In genomic region chr2:140497688-140498087, GRCm38 (mm10) we compare ENCODE assay signal across 13 mouse cellular contexts.
A peak's percentile ranks its signal among the peaks of the same experiment; 100 is the strongest.
DNase-seq lines count a peak whose midpoint lies in the region; ATAC-seq and TF ChIP-seq lines count a peak whose summit lies in the region.
"Had no signal": no experiment of that assay in that cellular context is flagged by ENCODE, and none has a peak within 500 bp of the region (broad histone marks: within the 10 kb centered on the region; RNA-seq: fewer than 3 reads in every experiment).

No protein-coding gene starts in this region.

- peak; percentile 53 for DNase-seq in forebrain, embryonic 14.5 days (ENCODE audit: low spot score)
- DNase-seq in forebrain, embryonic 10.5 days (ENCODE audit: extremely low spot score, low spot score): no peak
- DNase-seq in lung, postnatal 14 days: no peak
- DNase-seq in brain, embryonic 14.5 days (ENCODE audit: low read depth): peak; percentile 71
- peak; percentile 13 to 23 for DNase-seq in left cerebral cortex, postnatal 36 days (ENCODE audit: low spot score in 2 of 2)
- no peak for DNase-seq in retina, postnatal 1 day
- no peak for DNase-seq in thymus, postnatal 10 days (ENCODE audit: low spot score in 2 of 2)
- DNase-seq: kidney, postnatal 14 days; thymus, postnatal 4 days had no signal

- H3K9me3 ChIP-seq in forebrain, embryonic 14.5 days (replicated peaks; ENCODE audit: control insufficient read depth, low read length): no peaks in the 10 kb centered on the region
- no peaks in the 10 kb centered on the region for H3K9me3 ChIP-seq in forebrain, embryonic 10.5 days
- H3K9me3 ChIP-seq in lung, embryonic 16.5 days (ENCODE audit: control insufficient read depth, low read length): no peaks in the 10 kb centered on the region

- no peak for TF ChIP-seq CTCF in brain, embryonic 14.5 days (IDR thresholded peaks at IDR 0.05; ENCODE audit: borderline replicate concordance, extremely low read depth, insufficient read depth, insufficient read length)

- no peaks in the 10 kb centered on the region for H3K36me3 ChIP-seq in forebrain, embryonic 14.5 days (ENCODE audit: control insufficient read depth, insufficient read depth, low read length)
- no peaks in the 10 kb centered on the region for H3K36me3 ChIP-seq in forebrain, embryonic 10.5 days (replicated peaks)
- H3K36me3 ChIP-seq in lung, embryonic 16.5 days (ENCODE audit: control insufficient read depth, insufficient read depth, low read length): no peaks in the 10 kb centered on the region

- no peaks in the 10 kb centered on the region for H3K27me3 ChIP-seq in forebrain, embryonic 14.5 days (replicated peaks; ENCODE audit: control insufficient read depth, insufficient read depth, low read length)
- H3K27me3 ChIP-seq in forebrain, embryonic 10.5 days (ENCODE audit: poor library complexity, severe bottlenecking): no peaks in the 10 kb centered on the region
- H3K27me3 ChIP-seq in lung, embryonic 16.5 days (ENCODE audit: control insufficient read depth, insufficient read depth, low read depth, low read length): no peaks in the 10 kb centered on the region

- WGBS in forebrain, embryonic 14.5 days: 62% methylated on average over 3 of the region's 3 CpGs
- 92% methylated on average over 3 of the region's 3 CpGs for WGBS in forebrain, embryonic 10.5 days
- WGBS in lung, embryonic 16.5 days: 44% methylated on average over 3 of the region's 3 CpGs

- no peak overlapping the region for H3K9ac ChIP-seq in forebrain, embryonic 14.5 days (ENCODE audit: low read length)
- H3K9ac ChIP-seq in lung, embryonic 16.5 days (ENCODE audit: low read length): no peak overlapping the region

- peak; percentile 54; the same call in 1 of the 2 replicates for ATAC-seq in forebrain, embryonic 14.5 days
- 0 out of 2 replicates have a peak, but pooled peaks have one; percentile 15 for ATAC-seq in lung, embryonic 16.5 days (ENCODE audit: low read depth)
- ATAC-seq: CD4-positive, CD25-positive, alpha-beta regulatory T cell, adult 4 months; hindbrain, embryonic 16.5 days had no signal

- no peak overlapping the region for H3K4me3 ChIP-seq in forebrain, embryonic 14.5 days (ENCODE audit: low read depth, low read length)
- no peak overlapping the region for H3K4me3 ChIP-seq in forebrain, embryonic 10.5 days
- no peak overlapping the region for H3K4me3 ChIP-seq in lung, embryonic 16.5 days (ENCODE audit: low read length)

- H3K4me2 ChIP-seq in forebrain, embryonic 14.5 days (ENCODE audit: low read length): no peak overlapping the region
- H3K4me2 ChIP-seq in lung, embryonic 16.5 days (ENCODE audit: low read depth, low read length): no peak overlapping the region
- H3K4me2 ChIP-seq: heart, embryonic 11.5 days had no signal

- no peaks in the 10 kb centered on the region for H3K4me1 ChIP-seq in forebrain, embryonic 14.5 days (ENCODE audit: control insufficient read depth, insufficient read depth, low read length)
- H3K4me1 ChIP-seq in forebrain, embryonic 10.5 days: peaks cover 11% of the 10 kb centered on the region; the same call in 1 of the 2 replicates
- peaks cover 3% of the 10 kb centered on the region; the same call in 1 of the 2 replicates for H3K4me1 ChIP-seq in lung, embryonic 16.5 days (replicated peaks; ENCODE audit: control insufficient read depth, insufficient read depth, low read length)

- no peak for TF ChIP-seq POLR2A in brain, embryonic 14.5 days (IDR thresholded peaks at IDR 0.05; ENCODE audit: borderline replicate concordance, extremely low read depth, insufficient read depth, insufficient read length, poor library complexity, severe bottlenecking)

- H3K27ac ChIP-seq in forebrain, embryonic 14.5 days (ENCODE audit: low read depth, low read length): no peak overlapping the region
- H3K27ac ChIP-seq in forebrain, embryonic 10.5 days: no peak overlapping the region
- no peak overlapping the region for H3K27ac ChIP-seq in lung, embryonic 16.5 days (ENCODE audit: low read length)

- intact Hi-C loops in left cerebral cortex, postnatal 36 days (cut with DNase I): no loop called here

Comparison
In these comparisons a context has a peak if more than half of its experiments do, and no peak if none do; other contexts are left out.
1. DNase-seq: peak in forebrain, embryonic 14.5 days (single experiment), brain, embryonic 14.5 days (single experiment) and left cerebral cortex, postnatal 36 days (2 of 2); none in forebrain, embryonic 10.5 days (single experiment), lung, postnatal 14 days (single experiment), retina, postnatal 1 day (single experiment) and thymus, postnatal 10 days (0 of 2).